Mouse (Mus musculus): Measurements from ENCODE around the gene Tbc1d4.

Gene Tbc1d4

GRCm38 (mm10) chr14:101452915-101453314 is 156.1 kb downstream of the Tbc1d4 start:
- in situ Hi-C loops (cut with MboI, MseI): no loop called here

- in situ Hi-C loops (cut with MboI, MseI): no loop called here
These were observed 161.1 kb downstream of the Tbc1d4 start for GRCm38 (mm10) chr14:101447857-101448256.

GRCm38 (mm10) chr14:101445205-101445604 is 163.8 kb downstream of the Tbc1d4 start:
- in situ Hi-C loops (cut with MboI, MseI): no loop called here

GRCm38 (mm10) chr14:101437925-101438324 is 171.1 kb downstream of the Tbc1d4 start:
- in situ Hi-C loops (cut with MboI, MseI): no loop called here

- in situ Hi-C loops (cut with MboI, MseI): no loop called here
These were observed 178.5 kb downstream of the Tbc1d4 start for GRCm38 (mm10) chr14:101430536-101430935.

- in situ Hi-C loops (cut with MboI, MseI): no loop called here
These were observed 180.0 kb downstream of the Tbc1d4 start for GRCm38 (mm10) chr14:101428805-101429516.

GRCm38 (mm10) chr14:101417679-101418078 is 191.3 kb downstream of the Tbc1d4 start:
- in situ Hi-C loops (cut with MboI, MseI): no loop called here
